Mouse (Mus musculus) CD8-positive naive resting alpha-beta T cell, adult 2 months (primary cell): ENCODE measurements around the gene Dmbt1.
"Not testable (repeated sequence)": the region's sequence is repeated elsewhere in the genome, so short reads cannot be mapped to it uniquely, and the experiment has no call there.

Experiments used
- DNase-seq, 2 experiments: peaks; one replicate each; pipeline ENCODE4 v3.0.0; 2022; ENCODE audit warnings: low read depth in 2 of 2, low spot score in 2 of 2

Dmbt1 gene

DNA sequence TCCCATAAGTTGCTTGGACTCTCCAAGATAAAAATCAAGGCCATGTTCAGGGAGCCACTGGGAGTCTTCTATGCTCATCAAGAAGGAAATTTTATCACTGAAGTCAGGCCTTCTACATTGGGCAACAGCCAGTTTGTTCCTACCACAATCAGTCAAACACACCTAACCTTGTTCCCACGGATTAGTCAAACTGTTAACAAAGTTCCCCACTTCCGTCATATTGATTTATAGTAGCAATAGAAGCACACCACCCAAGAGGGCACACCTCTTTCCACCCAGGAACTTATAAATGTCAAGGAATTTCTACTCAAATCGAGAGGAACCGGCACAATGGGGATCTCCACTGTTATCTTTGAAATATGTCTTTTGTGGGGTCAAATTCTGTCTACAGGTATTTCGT, at the start of gene Dmbt1:
Gene Dmbt1, plus strand, starts transcription at position 299 of the 400 bp plus-strand sequence.
- no peak for DNase-seq

DNA sequence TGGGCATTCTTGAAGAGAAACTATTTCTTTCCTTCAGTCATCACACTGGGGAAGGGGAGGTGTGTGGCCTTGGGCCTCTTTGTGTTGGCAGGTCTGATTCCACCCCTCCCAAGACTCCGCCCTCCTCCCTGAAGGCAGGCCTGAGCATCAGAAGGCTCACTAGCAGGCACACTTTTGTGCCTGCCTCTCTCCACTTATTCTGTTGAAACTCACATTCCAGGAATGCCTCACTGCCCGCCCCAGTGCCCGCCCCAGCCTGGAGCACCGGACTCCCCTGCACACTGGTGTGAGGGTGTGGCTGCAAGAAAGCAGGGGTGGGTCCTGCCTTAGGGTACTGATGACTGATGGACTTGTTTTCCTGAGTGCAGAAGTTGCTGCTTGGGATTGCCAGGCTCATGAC, 49.5 kb upstream of the Dmbt1 start:
- no peak for DNase-seq

DNA sequence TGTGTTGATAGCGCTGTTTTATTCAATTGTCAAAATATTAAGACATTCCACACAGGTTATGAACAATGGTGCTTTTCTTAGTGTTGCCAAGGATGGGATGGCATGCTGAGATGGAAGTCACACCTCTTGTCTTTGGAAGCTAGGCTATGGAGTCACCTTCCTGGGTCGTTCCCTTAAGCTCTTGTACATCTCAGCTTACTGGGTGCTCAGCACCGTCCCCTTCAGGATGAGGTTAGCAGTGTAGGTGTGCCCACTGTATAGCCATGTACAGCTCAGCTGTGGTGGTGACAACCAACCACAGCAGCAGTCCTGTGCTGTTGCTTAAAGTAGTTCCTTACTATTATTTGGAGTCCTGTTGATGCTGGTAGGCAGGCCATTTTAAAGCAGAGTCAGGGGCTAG, 49.0 kb upstream of the Dmbt1 start:
- DNase-seq: no peak

DNA sequence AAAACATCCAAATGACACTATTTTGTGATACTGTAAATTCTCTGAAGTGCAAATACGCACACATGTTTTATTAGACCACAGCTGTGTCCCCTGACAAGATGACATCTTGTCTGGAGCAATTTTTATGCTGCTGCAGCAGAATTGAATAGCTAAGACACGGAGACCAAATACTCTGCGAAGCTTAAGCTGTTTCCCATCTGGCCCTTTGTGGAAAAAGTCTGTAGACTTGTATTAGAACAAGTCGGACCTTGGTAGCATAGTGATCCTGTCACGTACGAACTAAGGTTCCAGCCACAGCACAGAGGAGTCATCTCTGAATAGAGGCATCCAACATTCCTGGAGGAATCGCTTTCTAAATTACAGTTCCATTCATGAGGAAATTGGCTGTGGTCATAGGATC, 47.6 kb upstream of the Dmbt1 start:
- no peak for DNase-seq

DNA sequence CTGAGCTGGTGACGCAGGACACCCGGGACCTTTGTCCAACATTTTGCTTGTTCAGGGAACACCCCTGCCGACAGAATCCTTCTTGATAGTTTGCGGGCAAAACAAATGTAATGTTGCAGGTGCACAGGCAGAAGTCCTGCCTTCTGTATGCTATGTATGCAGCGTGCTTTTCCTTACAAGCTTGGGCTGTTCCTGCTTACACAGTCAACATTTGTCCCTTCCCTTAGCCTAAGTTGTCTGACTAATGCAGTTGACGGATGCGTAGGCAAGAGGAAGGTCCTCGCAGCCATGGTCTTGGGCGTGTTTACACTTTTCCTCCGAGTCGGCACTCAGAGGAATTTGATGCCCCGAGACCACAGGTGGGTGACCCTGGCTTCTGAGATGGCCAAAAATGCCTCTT, 46.7 kb upstream of the Dmbt1 start:
- DNase-seq: no peak

DNA sequence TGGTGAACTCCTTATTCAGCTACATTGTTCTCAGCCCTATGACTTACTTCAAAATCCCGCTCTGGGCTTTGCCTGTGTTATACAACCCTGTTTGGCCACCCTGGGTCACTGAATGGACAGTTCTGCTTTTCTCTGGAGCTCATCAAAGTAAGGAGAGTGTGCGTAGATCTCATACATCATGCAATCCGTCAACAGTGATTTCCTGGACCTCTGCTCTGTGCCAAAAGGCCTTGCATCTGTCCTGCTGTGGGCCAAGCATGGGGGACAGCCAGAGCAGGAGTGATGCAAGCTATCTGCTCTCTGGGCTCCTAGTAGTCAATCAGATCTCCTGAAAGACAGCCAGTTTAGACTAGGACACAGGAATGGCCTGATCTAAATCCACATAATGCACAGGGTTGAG, 46.1 kb upstream of the Dmbt1 start:
- no peak for DNase-seq

DNA sequence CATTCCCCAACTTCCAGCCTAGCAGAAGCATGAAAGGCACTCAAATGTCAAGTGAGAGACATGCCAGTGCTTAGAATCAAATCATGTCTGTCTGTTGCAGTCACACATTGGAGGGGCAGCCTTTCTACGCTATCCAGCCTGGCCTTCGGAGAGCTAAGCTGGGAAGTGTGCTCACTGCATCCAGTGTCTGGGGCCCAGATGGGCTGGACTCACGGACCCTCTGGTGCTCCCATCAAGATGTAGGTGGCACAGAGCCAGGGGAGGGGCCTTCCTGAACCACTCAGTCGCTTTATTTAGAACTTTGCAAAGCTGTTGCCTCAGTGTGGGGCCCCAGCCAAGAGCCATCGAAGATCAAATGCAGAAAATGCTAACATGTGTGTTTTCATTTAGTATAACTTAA, 43.7 kb upstream of the Dmbt1 start:
- DNase-seq: no peak

DNA sequence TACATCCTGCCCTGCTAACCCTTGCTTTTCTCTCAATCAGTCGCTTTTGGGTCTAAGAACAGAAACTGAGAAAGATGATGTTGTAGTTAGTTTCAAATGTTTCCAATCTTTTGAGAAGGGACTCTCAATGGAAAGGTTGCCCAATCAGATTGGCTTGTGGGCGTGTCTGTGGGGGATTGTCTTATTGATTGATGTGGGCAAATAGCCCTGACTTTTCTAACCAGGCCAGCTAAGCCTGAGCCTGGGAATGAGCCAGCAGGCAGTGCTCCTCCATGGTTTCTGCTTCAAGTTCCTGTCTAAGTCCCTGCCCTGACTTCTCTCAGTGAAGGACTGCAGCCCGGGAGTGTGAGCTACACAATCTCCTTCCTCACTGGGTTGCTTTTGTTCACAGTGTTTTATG, 42.5 kb upstream of the Dmbt1 start:
- no peak for DNase-seq

DNA sequence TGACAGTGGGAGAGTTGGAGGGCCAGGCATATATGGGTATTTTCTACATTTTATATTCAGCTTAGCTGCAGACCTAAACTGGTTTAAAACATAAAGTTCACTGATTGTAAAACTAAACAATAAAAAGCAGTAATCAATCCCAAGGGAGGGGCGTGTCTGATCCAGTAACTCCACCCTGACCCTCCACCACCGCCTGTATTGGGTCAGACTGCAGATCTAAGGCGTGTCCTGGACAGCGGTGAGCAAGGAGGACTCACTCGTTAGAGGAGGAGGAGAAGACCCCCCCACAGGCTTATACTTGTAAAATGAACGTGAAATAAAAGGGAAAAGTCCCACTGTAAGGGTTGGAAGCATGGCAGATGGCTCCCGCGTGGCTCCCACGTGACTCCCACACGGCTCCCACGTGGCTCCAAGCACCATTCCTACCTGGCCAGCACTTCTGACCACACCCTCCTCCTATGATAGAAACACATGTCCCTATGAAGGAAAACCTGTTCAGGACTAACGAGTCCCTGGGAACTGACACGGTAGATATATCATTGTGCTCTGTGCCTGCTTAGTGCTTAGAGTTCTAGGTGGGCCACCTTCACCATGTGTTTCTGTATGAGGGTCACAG, 40.6 kb upstream of the Dmbt1 start:
- DNase-seq: no peak

DNA sequence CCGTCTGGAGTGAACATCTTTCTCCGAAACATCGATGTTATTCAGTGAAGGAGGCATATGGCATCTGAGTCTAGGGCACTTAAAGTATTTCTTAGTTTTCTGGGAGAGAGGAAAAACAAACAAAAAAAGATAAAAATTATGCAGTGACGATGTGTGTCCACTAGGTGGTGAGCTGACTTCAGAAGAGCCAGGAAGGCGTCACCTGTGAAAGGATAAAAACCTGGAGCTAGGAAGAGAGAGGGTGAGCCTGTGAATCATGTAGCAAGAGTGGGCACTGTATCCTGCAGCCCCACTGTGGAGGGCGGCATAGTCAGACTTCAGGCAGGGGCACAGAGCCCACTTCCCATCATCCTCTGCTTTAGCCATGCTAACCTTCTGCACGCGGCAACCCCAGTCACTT, 37.9 kb upstream of the Dmbt1 start:
- peak in 1 of 2 experiments; percentile 11 for DNase-seq

DNA sequence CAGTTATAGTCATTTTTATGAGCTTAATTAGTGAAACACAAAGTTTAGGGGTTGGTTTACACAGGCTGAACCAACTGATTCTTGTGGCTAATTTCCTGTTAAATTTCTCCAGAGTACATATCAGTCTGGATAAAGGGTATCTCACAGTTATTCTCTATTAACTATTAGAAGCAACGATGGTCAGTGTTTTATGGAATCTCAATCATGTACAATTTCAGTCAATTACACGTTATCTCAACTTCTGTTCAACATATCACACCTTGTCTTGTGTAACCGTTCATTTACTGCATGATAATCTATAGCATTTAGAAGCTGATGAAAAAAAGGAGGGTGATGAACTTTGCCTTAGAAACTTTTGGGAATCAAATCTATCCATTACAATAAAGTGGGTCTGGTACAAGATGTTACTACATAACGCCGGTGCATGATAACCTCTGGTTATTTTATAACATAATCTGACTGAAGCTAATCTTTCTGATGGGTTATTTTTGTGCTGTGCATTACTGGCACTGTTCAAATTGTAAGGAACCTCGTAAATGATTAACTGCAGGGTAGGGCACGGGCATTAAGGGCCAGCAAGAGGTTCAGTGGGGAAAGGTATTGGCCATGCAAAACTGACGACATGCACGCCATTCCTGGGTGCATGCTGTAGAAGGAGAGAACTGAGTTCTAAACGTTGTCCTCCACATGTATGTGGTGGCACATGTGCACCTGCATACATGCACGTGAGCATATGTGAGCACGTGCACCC, 29.7 kb upstream of the Dmbt1 start:
- DNase-seq: no peak

DNA sequence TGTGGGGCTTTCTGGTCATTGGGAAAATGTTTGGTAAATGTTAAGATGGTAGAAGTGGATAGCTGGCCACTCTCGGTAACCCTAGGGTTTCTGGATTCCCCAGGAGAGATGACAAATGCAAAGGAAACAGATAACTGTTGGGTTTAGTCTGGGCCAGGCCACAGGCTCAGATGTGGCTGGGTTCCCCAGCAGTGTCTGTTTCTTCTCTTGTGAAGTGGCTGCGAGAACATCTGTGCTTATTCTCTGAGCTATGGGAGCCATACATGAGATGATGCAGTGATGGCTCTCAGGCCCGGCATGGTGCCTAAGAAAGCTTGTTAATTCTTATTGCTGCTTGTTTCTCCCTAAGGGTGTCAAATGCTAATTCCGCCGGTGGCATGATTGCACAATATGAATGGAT, 27.8 kb upstream of the Dmbt1 start:
- DNase-seq: peak; percentile 37 to 45

DNA sequence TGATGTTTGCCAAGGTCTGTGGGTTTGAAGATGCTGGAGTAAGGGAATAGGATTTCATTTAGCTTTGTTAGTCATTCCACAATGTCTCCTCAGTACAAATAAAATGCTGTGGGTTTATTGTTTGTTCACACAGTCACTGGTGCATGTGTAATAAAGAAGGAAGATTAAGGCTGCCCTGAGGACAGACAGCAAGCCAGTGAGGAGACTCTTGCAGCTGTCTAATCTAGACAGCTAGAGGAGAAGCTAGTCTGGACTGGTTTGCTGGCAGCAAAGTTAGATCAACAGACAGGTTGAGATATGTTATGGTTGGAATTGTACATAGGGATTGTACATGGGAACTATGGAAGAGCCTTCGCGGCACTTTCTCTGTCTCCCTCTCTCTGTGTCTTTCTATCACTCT, 24.6 kb upstream of the Dmbt1 start:
- DNase-seq: no peak

DNA sequence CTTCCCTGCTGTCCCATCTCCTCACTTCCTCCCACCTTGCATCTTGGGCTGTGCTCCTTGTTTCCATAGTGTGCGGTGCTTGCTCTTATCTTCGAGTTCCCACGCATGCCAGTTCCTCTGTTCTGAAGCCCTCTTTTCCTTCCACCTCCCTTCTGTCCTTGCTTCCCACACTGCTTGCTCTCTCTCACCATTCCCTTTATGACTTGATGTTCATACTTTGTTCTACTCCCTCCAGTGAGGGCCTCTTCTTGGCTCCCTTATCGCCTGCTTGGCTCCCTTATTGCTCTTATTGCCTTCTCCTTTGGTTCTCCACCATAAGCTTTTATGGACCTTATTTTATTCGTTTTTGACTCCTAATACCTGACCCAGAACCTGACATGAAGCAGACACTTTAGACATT, 22.7 kb upstream of the Dmbt1 start:
- no peak for DNase-seq

DNA sequence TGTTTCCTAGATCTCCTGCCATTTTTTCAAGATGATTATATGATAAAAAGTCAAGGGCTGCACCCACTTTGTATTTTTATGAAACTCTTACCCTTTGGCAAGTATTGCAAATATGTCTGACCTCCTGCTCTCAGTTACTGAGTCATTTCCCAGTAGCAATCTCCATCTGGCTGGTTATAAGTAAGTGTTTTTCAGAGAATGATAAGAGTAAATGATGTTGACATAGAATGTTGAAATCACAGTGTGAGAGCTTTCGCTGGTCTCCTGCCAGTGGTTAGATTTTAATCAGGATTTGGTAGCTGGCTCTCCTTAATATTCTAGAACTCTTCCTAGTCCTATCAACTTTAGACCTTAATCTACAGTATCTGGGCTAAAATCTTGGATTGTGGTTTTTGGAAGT, 20.0 kb upstream of the Dmbt1 start:
- no peak for DNase-seq

DNA sequence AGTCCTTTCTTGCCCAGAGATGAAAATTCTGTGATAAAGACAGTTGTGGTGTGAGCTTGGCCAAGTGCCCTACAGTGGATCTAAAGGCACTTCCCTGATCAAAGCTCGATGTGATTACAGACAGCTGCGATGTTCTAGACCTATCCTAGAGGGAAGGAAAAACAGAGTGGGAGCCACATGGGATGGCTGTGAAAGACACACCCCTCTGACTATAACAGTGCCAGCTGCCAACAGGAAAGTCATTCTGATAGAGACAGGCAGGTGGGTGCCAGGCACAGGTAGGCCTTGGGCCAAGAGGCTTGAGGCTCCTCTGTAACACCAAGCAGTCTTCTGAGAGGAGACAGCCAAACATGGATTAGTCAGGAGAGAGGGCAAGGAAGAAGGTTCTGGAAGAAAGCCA, 12.7 kb upstream of the Dmbt1 start:
- no peak for DNase-seq

DNA sequence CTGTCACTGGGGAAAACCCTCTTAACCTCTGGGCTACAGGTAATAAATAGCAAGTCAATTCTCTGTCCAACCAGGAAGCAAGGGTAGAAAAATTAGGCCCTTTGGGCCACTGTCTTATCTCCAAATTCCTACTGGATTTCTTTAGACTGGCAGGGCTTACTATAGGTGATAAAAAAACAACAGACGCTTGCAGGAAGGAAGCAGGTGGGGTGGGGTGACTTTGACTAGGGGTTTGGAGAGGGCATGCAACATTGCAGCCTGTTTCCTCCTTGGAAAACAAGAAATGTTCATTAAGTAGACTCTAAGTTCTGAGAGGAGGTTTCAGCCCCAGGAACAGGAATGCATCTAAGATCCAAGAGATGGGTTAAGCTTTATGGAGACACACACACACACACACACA, 7.0 kb upstream of the Dmbt1 start:
- DNase-seq: no peak

DNA sequence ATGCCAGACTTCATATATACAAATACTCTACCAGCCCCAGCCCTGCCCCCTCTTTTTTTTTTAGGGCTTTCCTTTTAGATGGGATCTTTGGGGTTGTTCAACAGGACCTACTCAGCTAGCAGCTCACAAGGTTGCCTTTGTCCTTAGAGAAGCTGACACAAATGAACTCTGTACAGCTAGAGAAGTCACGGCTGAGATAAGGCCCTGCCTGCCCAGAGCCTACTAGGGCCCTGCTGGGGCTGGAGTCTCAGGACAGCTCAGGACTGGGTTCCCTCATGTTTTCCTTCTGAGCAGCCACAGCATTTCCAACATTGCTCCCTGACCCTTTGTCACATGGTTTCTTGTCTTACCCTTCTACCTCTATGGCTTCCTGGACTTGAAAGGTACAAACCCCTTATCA, 4.3 kb upstream of the Dmbt1 start:
- DNase-seq: no peak

DNA sequence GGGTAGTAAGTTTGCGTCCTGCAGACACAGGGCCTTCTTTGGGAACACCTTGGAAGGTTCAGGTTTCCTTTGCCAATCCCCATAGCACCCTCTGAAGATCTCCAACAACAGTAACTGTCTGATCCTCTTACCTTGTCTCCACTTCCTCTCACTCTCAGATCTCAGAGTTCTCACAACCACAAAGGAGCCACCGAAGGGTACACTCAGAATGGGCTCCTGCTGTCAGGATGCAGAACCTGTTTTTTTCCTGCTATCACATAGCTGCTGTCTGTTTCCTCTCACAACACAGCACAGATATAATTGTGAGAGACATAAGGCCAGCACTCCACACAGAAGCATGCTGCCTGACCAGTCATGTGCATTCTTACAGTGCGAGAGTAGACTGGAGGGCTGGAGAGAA, 4.5 kb downstream of the Dmbt1 start:
- DNase-seq: peak; percentile 10 to 23

DNA sequence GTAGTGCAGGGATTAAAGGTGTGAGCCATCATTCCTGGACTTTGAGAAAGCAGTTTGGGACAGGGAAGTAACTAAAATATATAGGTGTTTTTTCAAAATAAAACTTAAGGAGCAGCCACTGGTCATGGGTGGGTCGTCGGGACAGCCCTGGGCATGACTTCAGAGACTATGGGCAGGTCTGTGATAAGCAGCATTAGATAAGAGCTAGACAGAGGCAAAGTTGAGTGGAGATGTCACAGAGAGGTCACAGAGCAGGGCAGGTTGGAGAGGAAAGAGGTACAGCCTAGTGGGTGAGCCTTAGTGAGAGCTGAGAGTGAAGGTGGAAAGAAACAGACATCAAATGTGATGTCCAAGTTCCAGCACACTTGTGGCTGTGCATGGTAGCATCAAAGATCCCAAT, 5.2 kb downstream of the Dmbt1 start:
- no peak for DNase-seq

DNA sequence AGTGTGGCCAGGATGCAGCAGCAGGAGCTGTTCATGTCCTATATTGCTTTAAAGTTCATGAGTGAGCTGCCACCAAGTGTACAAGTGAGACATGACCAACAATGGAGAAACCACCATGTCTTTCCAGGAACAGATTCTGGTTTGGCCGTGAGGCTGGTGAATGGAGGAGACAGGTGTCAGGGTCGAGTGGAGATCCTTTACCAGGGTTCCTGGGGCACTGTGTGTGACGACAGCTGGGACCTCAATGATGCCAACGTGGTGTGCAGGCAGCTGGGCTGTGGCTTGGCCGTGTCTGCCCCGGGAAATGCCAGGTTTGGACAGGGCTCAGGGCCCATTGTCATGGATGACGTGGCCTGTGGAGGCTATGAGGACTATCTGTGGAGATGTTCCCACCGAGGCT, 8.9 kb downstream of the Dmbt1 start:
- not testable (repeated sequence) for DNase-seq

DNA sequence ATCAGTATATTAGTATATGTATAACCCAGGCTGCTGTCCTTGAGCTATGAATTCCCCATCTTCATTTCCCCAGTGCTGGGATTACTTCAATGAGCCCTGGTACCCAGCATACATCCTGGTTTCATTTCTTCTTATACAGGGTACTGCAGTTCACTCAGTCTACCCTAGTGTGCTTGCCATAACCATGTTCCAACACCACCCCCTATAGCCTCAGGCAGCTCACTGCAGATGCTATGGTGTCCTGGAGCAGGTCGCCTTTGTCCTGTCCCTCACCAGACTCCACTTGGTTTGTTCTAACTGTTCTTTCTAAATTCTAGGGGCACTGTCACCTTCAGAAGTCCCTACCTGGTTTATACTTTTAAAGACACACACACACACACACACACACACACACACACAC, 10.8 kb downstream of the Dmbt1 start:
- no peak for DNase-seq

DNA sequence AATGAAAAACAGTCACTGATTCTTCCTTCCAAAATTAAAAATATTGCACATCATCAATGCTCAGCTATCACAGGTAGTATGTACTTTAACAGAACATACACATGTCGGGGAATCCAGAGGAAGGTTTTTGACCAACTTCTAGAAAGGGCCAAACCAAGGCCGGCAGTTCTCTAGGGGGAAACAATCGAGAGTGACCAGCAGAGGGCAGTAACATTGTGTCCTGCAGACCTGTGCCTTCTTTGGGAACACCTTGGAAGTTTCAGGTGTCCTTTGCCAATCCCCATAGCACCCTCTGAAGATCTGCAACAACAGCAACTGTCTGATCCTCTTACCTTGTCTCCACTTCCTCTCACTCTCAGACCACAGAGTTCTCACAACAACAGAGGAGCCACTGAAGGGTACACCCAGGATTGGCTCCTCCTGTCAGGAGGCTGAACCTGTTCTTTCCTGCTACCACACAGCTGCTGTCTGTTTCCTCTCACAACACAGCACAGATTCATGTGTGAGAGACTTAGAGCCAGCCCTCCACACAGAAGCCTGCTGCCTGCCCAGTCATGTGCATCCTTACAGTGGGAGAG, 13.5 kb downstream of the Dmbt1 start:
- peak; percentile 48 to 52 for DNase-seq
